Mouse (Mus musculus): Measurements from ENCODE around the gene Arvcf. TPM values are rescaled to one million over a fixed set of nuclear protein-coding genes. Genes with fewer than 3 reads are reported as not detected.

Gene Arvcf
- total and polyA plus RNA-seq, 2 experiments: 14.1 to 18.4 TPM

GRCm38 (mm10) chr16:18394056-18394455 is 46.1 kb downstream of the Arvcf start:
- H3K27ac ChIP-seq (replicated peaks; ENCODE audit: insufficient read depth, low read depth, low read length): peak overlapping the region; percentile 22; the same call in 1 of the 2 replicates
- DNase-seq (ENCODE audit: extremely low read depth, low read depth, low spot score): no peak
- no peaks in the 10 kb centered on the region for H3K79me2 ChIP-seq (ENCODE audit: control insufficient read depth, insufficient read depth, low read length)
- TF ChIP-seq POLR2A (IDR thresholded peaks at IDR 0.05; ENCODE audit: extremely low read depth, insufficient read depth, low read length): no peak
- TF ChIP-seq CTCF (IDR thresholded peaks at IDR 0.05; ENCODE audit: low read depth, low read length): no peak
- 87% methylated on average over 3 of the region's 3 CpGs for WGBS
- no peaks in the 10 kb centered on the region for H3K36me3 ChIP-seq (ENCODE audit: control insufficient read depth, insufficient read depth, low read length)
- peak overlapping the region; percentile 68 for H3K4me3 ChIP-seq (ENCODE audit: insufficient read depth, low read depth, low read length)
- H3K27me3 ChIP-seq (ENCODE audit: control insufficient read depth, insufficient read depth, low read length): no peaks in the 10 kb centered on the region
- H3K4me1 ChIP-seq (ENCODE audit: control insufficient read depth, insufficient read depth, low read length): no peaks in the 10 kb centered on the region
- H3K9ac ChIP-seq (ENCODE audit: low read depth, low read length): peak overlapping the region; percentile 50

- Histone ChIP-seq H3K79me2 (ENCODE audit: control insufficient read depth, insufficient read depth, low read length) (no peaks in the 10 kb centered on the region), H3K27ac (replicated peaks; ENCODE audit: insufficient read depth, low read depth, low read length) (peak overlapping the region; percentile 3), H3K27me3 (ENCODE audit: control insufficient read depth, insufficient read depth, low read length) (no peaks in the 10 kb centered on the region), H3K4me1 (ENCODE audit: control insufficient read depth, insufficient read depth, low read length) (no peaks in the 10 kb centered on the region), H3K4me3 (ENCODE audit: insufficient read depth, low read depth, low read length) (no peak overlapping the region; the same call in 1 of the 2 replicates), H3K9ac (ENCODE audit: low read depth, low read length) (peak overlapping the region; percentile 29; the same call in 1 of the 2 replicates), H3K36me3 (ENCODE audit: control insufficient read depth, insufficient read depth, low read length) (no peaks in the 10 kb centered on the region)
- WGBS: 73% methylated on average over 11 of the region's 11 CpGs
- no peak for DNase-seq (ENCODE audit: extremely low read depth, low read depth, low spot score)
- no peak for TF ChIP-seq CTCF (IDR thresholded peaks at IDR 0.05; ENCODE audit: low read depth, low read length)
- no peak for TF ChIP-seq POLR2A (IDR thresholded peaks at IDR 0.05; ENCODE audit: extremely low read depth, insufficient read depth, low read length)
Measured at GRCm38 (mm10) chr16:18394777-18395619, 47.0 kb downstream of the Arvcf start.

DNA sequence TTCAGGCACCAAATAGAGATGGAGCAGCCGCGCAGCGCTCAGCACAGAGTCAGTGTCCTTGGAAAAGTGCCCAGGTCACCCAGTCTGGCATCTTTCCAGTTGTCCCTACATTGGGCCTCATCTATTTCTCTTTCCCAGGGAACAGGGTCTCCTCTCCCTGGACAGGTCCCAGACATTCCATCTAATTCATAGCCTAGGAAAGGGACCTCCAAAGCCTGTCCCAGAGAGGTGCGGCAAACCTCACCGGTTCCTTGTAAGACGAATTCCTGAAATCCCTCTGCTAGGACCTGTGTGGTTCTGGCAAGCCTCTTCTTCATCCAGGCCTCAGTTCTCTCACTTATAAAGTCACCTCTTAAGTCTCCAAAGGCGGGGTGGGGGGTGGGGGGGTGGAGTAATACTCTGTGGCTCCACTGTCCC is 47.6 kb downstream of the Arvcf start:
- Histone ChIP-seq H3K27ac (replicated peaks; ENCODE audit: insufficient read depth, low read depth, low read length) (no peak overlapping the region), H3K36me3 (ENCODE audit: control insufficient read depth, insufficient read depth, low read length) (no peaks in the 10 kb centered on the region), H3K9ac (ENCODE audit: low read depth, low read length) (no peak overlapping the region), H3K79me2 (ENCODE audit: control insufficient read depth, insufficient read depth, low read length) (no peaks in the 10 kb centered on the region), H3K4me3 (ENCODE audit: insufficient read depth, low read depth, low read length) (no peak overlapping the region; the same call in 1 of the 2 replicates), H3K27me3 (ENCODE audit: control insufficient read depth, insufficient read depth, low read length) (no peaks in the 10 kb centered on the region), H3K4me1 (ENCODE audit: control insufficient read depth, insufficient read depth, low read length) (no peaks in the 10 kb centered on the region)
- WGBS: 57% methylated on average over 6 of the region's 7 CpGs
- no peak for DNase-seq (ENCODE audit: extremely low read depth, low read depth, low spot score)
- TF ChIP-seq POLR2A (IDR thresholded peaks at IDR 0.05; ENCODE audit: extremely low read depth, insufficient read depth, low read length) (no peak), CTCF (IDR thresholded peaks at IDR 0.05; ENCODE audit: low read depth, low read length) (no peak)

DNA sequence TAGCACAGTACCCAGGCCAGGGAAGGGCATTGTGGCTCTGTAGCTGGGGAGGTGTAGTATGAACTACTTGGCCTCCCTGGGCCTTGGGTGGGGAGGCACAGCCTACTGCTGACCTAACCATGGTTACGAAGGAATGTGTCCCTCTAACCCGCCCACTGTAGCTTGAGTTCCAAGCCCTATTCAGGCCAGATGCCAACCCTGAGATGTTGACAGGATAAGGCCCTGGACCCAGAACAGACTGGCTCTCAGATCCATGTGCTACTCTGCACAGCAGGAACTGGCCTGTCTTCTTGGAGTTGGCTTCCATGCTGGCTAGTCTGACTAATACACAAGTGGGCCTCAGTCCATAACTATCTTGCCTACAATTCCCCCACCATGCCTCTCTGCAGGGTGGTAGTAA is 48.2 kb downstream of the Arvcf start:
- no peaks in the 10 kb centered on the region for H3K36me3 ChIP-seq (ENCODE audit: control insufficient read depth, insufficient read depth, low read length)
- no peak overlapping the region for H3K27ac ChIP-seq (replicated peaks; ENCODE audit: insufficient read depth, low read depth, low read length)
- no peak for DNase-seq (ENCODE audit: extremely low read depth, low read depth, low spot score)
- no peaks in the 10 kb centered on the region for H3K79me2 ChIP-seq (ENCODE audit: control insufficient read depth, insufficient read depth, low read length)
- H3K4me1 ChIP-seq (ENCODE audit: control insufficient read depth, insufficient read depth, low read length): no peaks in the 10 kb centered on the region
- H3K4me3 ChIP-seq (ENCODE audit: insufficient read depth, low read depth, low read length): no peak overlapping the region; the same call in 1 of the 2 replicates
- no peaks in the 10 kb centered on the region for H3K27me3 ChIP-seq (ENCODE audit: control insufficient read depth, insufficient read depth, low read length)
- TF ChIP-seq CTCF (IDR thresholded peaks at IDR 0.05; ENCODE audit: low read depth, low read length) (no peak), POLR2A (IDR thresholded peaks at IDR 0.05; ENCODE audit: extremely low read depth, insufficient read depth, low read length) (no peak)
- WGBS: 45% methylated on average over 2 of the region's 2 CpGs
- H3K9ac ChIP-seq (ENCODE audit: low read depth, low read length): 0 out of 2 replicates have a peak overlapping the region, but pooled peaks have one; percentile 2

DNA sequence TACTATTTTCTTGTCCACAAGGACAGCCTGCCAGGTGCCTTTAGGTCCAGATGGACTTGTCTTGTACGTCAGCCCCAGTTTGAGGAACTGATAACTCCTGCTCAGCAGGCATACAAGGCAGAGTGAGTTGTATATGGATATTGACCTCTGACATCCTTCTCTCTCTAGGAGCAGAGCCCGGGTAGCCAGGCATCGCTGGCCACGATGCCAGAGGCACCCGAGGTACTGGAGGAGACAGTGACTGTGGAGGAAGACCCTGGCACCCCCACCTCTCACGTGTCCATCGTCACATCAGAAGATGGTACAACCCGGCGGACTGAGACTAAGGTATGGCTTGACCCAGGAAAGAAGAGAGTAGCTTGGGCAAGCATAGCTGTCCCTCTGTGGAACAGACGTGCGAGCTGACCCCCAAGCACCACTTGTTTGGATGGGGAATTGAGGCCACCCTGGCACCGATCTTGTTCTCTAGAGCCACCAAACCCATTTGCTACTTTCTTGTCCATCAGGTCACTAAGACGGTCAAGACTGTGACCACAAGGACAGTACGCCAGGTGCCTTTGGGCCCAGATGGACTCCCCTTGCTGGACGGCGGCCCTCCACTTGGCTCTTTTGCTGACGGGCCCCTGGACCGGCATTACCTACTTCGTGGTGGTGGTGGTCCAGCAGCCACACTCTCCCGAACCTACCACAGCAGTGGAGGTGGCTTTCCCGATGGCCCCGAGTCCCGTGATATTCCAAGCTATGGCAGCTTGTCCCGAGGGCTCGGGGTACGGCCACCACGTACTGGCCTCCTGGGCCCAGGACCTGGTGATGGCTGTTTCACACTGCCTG is 49.0 kb downstream of the Arvcf start:
- Histone ChIP-seq H3K36me3 (ENCODE audit: control insufficient read depth, insufficient read depth, low read length) (no peaks in the 10 kb centered on the region), H3K4me1 (ENCODE audit: control insufficient read depth, insufficient read depth, low read length) (no peaks in the 10 kb centered on the region), H3K79me2 (ENCODE audit: control insufficient read depth, insufficient read depth, low read length) (no peaks in the 10 kb centered on the region), H3K4me3 (ENCODE audit: insufficient read depth, low read depth, low read length) (no peak overlapping the region), H3K27me3 (ENCODE audit: control insufficient read depth, insufficient read depth, low read length) (no peaks in the 10 kb centered on the region), H3K9ac (ENCODE audit: low read depth, low read length) (no peak overlapping the region), H3K27ac (replicated peaks; ENCODE audit: insufficient read depth, low read depth, low read length) (no peak overlapping the region)
- no peak for DNase-seq (ENCODE audit: extremely low read depth, low read depth, low spot score)
- TF ChIP-seq POLR2A (IDR thresholded peaks at IDR 0.05; ENCODE audit: extremely low read depth, insufficient read depth, low read length) (no peak), CTCF (IDR thresholded peaks at IDR 0.05; ENCODE audit: low read depth, low read length) (no peak)
- 89% methylated on average over 27 of the region's 27 CpGs for WGBS
